Mouse (Mus musculus) liver, embryonic 11.5 days (tissue): ENCODE results near the gene Lrrc40. TPM values are rescaled to one million over a fixed set of nuclear protein-coding genes. Genes with fewer than 3 reads are reported as not detected.
"Not testable (repeated sequence)": the region's sequence is repeated elsewhere in the genome, so short reads cannot be mapped to it uniquely, and the experiment has no call there.

Experiments
- ATAC-seq: fragments of 200-750 bp; cut with Nextera tagmentation; replicated peaks from 2 replicates; pipeline ENCODE4 v1.8.0; 2017; ENCODE audit warnings: moderate number of reproducible peaks, mild to moderate bottlenecking, moderate TSS enrichment, moderate library complexity; ENCODE audit not compliant: low FRiP score
- DNase-seq: peaks from one replicate; pipeline ENCODE4 v3.0.0-alpha.2; 2017; ENCODE audit warnings: low spot score
- H3K27ac ChIP-seq: fragments of 300-500 bp; sonication (generic); 2 replicates; pipeline ENCODE4 v1.5.1; 2014; ENCODE audit warnings: mild to moderate bottlenecking, low read depth, low read length, control low read depth
- H3K27me3 ChIP-seq: fragments of 300-500 bp; sonication (generic); replicated peaks from 2 replicates; pipeline ENCODE4 v1.6.1; 2014; ENCODE audit warnings: low read length, mixed read lengths; ENCODE audit not compliant: control insufficient read depth, insufficient read depth
- H3K36me3 ChIP-seq: fragments of 300-500 bp; sonication (generic); 2 replicates; pipeline ENCODE4 v1.6.1; 2014; ENCODE audit warnings: mild to moderate bottlenecking, low read length, moderate library complexity, mixed read lengths; ENCODE audit not compliant: control insufficient read depth, insufficient read depth
- H3K4me1 ChIP-seq: fragments of 300-500 bp; sonication (generic); replicated peaks from 2 replicates; pipeline ENCODE4 v1.6.1; 2014; ENCODE audit warnings: low read length, mixed read lengths; ENCODE audit not compliant: control insufficient read depth, insufficient read depth
- H3K4me2 ChIP-seq: fragments of 300-500 bp; sonication (generic); 2 replicates; pipeline ENCODE4 v1.6.1; 2014; ENCODE audit warnings: mild to moderate bottlenecking, control low read depth, moderate library complexity
- H3K4me3 ChIP-seq: fragments of 300-500 bp; sonication (generic); 2 replicates; pipeline ENCODE4 v1.5.1; 2014; ENCODE audit warnings: low read depth, low read length, control low read depth
- H3K9ac ChIP-seq: fragments of 300-500 bp; sonication (generic); 2 replicates; pipeline ENCODE4 v1.6.1; 2014; ENCODE audit warnings: low read depth, low read length, control low read depth
- H3K9me3 ChIP-seq: fragments of 300-500 bp; sonication (generic); 2 replicates; pipeline ENCODE4 v1.6.1; 2016; ENCODE audit warnings: low read length, inconsistent platforms, mixed read lengths; ENCODE audit not compliant: control insufficient read depth
- WGBS: fragments of 180-500 bp; shearing (Covaris S2); extraction: QIAGEN DNeasy Blood & Tissue Kit; methylation state at CpG from one replicate; pipeline ENCODE4 v1.1.7; 2014; 5-methylcytosine and 5-hydroxymethylcytosine counted together
- polyA plus RNA-seq: library from polyadenylated mRNA; unstranded; fragments of >200 nt; fragmentation: Nextera tagmentation; extraction: Ambion mirVana; gene quantifications from 2 replicates; pipeline ENCODE4 v1.2.1, GENCODE M21; 2014

Lrrc40 gene
- polyA plus RNA-seq, 1 experiment from 2014 or later: 64.7 TPM

GRCm38 (mm10) chr3:158068613-158069263 lies 32.3 kb downstream of the Lrrc40 start:
- Histone ChIP-seq H3K36me3 (peaks cover 5% of the 10 kb centered on the region; the same call in 1 of the 2 replicates), H3K9ac (no peak overlapping the region), H3K27ac (no peak overlapping the region; the same call in 1 of the 2 replicates), H3K27me3 (no peaks in the 10 kb centered on the region), H3K4me3 (no peak overlapping the region), H3K9me3 (no peaks in the 10 kb centered on the region), H3K4me2 (no peak overlapping the region), H3K4me1 (no peaks in the 10 kb centered on the region)
- ATAC-seq (0 out of 2 replicates have a peak, but pooled peaks have one; percentile 33), DNase-seq (no peak)
- WGBS: 72% methylated on average over 9 of the region's 9 CpGs

DNA sequence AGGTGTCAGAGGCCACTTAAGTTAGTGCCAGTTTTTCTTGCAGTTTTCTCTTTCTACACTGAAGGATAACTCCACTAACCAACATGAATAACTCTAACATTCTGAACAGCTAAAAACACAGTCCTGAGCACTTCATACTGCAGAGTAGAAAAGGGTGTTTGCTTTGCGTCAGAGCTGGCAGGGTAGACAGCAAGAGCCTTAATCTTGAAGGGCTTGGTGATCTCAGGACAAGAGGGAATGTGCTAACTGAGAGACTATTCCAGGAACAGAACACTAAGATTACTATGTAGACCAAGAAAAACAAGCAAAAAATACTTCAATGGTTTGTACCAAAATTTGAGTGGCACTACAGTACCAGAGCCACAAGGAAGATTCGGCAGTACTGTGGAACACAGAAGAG lies 38.5 kb downstream of the Lrrc40 start:
- Histone ChIP-seq H3K4me3 (no peak overlapping the region), H3K9me3 (no peaks in the 10 kb centered on the region), H3K9ac (no peak overlapping the region), H3K4me1 (no peaks in the 10 kb centered on the region), H3K27ac (no peak overlapping the region), H3K27me3 (no peaks in the 10 kb centered on the region), H3K36me3 (no peaks in the 10 kb centered on the region), H3K4me2 (no peak overlapping the region)
- DNase-seq: no peak
- WGBS: 79% methylated on average over 2 of the region's 2 CpGs
- ATAC-seq: no peak

DNA sequence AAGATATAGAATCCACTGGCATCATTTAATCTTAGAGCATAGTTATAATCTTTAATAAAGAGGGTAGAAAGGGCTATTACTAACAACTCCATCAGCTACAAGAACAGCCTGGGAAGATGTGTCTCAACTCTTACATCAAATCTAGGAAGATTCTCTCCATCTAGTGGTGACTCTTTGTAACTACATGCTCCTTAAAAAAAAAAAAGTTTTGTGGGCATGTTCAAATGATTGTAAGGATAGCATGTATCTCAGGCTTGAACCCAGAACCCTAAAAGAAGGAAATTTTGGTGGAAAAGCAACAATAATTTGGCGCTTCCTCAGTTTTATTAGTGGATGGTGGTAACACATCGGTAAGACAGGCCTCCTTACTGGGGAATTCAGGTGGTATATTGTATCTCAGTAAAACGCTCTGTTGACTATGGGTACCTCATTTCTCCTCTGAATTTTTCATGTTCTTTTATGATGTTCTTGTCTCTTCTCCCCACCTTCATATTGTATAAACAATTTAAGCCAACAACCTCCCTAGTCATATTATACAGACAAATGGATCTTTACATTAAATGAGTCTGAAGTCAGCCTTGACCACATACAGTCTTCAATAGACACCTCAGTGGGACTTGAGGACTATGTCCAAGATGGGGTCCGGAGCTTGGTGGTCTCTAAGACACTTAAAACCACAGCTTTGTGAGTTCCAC lies 40.4 kb downstream of the Lrrc40 start:
- no peak overlapping the region for H3K9ac ChIP-seq
- ATAC-seq: no peak
- no peaks in the 10 kb centered on the region for H3K36me3 ChIP-seq
- no peaks in the 10 kb centered on the region for H3K9me3 ChIP-seq
- 36% methylated on average over 4 of the region's 4 CpGs for WGBS
- H3K27ac ChIP-seq: no peak overlapping the region
- H3K4me3 ChIP-seq: no peak overlapping the region
- H3K27me3 ChIP-seq: no peaks in the 10 kb centered on the region
- no peak overlapping the region for H3K4me2 ChIP-seq
- H3K4me1 ChIP-seq: no peaks in the 10 kb centered on the region
- no peak for DNase-seq

DNA sequence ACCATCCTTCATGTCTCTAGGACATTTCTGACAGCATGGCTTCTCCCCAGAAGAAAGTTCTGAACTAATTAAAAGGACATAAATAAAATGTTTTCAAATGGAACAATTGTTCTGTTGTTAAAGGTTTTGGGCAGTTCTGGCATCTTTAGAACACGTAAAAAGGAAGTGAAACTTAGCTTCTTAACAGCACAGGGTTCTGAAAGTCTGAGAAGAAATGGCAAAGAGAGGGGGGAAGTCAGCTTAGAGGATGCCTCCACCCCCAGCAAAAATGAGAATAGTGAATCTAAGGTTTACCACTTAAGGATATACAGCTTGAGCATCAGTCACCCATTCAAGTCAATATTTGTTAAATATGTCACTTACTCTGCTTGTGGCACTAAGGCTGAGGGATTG lies 40.9 kb downstream of the Lrrc40 start:
- no peak for ATAC-seq

GRCm38 (mm10) chr3:158077828-158078227 lies 41.4 kb downstream of the Lrrc40 start:
- WGBS: 72% methylated on average over 5 of the region's 5 CpGs
- DNase-seq (no peak), ATAC-seq (no peak)
- no peak overlapping the region for H3K4me3 ChIP-seq
- H3K9me3 ChIP-seq: no peaks in the 10 kb centered on the region
- no peak overlapping the region for H3K27ac ChIP-seq
- no peaks in the 10 kb centered on the region for H3K27me3 ChIP-seq
- H3K4me1 ChIP-seq: no peaks in the 10 kb centered on the region
- no peak overlapping the region for H3K9ac ChIP-seq
- H3K4me2 ChIP-seq: no peak overlapping the region
- H3K36me3 ChIP-seq: no peaks in the 10 kb centered on the region

More for the DNA sequence above, 40.9 kb downstream of the Lrrc40 start:
- Histone ChIP-seq H3K36me3 (no peaks in the 10 kb centered on the region), H3K27me3 (no peaks in the 10 kb centered on the region), H3K4me3 (no peak overlapping the region), H3K4me2 (no peak overlapping the region), H3K27ac (no peak overlapping the region), H3K9ac (no peak overlapping the region), H3K4me1 (no peaks in the 10 kb centered on the region), H3K9me3 (no peaks in the 10 kb centered on the region)
- DNase-seq: no peak
- 39% methylated on average over 1 of the region's 1 CpGs for WGBS

- Histone ChIP-seq H3K27ac (no peak overlapping the region), H3K9me3 (no peaks in the 10 kb centered on the region), H3K4me1 (no peaks in the 10 kb centered on the region), H3K4me3 (no peak overlapping the region), H3K9ac (no peak overlapping the region), H3K36me3 (no peaks in the 10 kb centered on the region), H3K4me2 (no peak overlapping the region), H3K27me3 (no peaks in the 10 kb centered on the region)
- WGBS: 75% methylated on average over 3 of the region's 3 CpGs
- ATAC-seq (no peak), DNase-seq (no peak)
Observed at GRCm38 (mm10) chr3:158091601-158092000, 55.1 kb downstream of the Lrrc40 start.

DNA sequence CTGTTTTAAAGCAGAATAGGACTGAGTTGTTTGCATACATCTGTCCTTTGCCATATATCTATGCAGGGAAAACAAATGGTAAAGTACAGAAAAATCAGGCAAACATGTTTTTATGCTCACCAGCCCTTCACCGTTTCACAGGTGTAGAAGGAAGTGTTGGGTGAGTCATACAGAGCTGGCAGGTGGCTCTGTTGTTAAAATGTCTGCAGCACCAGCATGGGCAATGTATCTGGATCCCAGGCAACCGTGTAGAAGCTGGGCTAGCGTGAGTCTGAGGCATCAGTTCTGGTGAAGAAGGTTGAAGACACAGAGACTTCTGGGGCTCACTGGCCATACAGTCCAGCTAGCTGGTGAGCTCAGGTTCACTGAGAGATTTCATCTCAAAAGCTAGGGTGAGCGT lies 57.5 kb downstream of the Lrrc40 start:
- Histone ChIP-seq H3K4me3 (no peak overlapping the region), H3K27ac (no peak overlapping the region), H3K4me1 (no peaks in the 10 kb centered on the region), H3K36me3 (no peaks in the 10 kb centered on the region), H3K9ac (no peak overlapping the region), H3K9me3 (no peaks in the 10 kb centered on the region), H3K27me3 (no peaks in the 10 kb centered on the region), H3K4me2 (no peak overlapping the region)
- no peak for ATAC-seq
- no peak for DNase-seq
- 79% methylated on average over 4 of the region's 4 CpGs for WGBS

- not testable (repeated sequence) for ATAC-seq, H3K27me3 ChIP-seq, H3K4me1 ChIP-seq, H3K36me3 ChIP-seq, DNase-seq, H3K4me3 ChIP-seq, H3K27ac ChIP-seq, H3K4me2 ChIP-seq, H3K9me3 ChIP-seq, H3K9ac ChIP-seq
- 75% methylated on average over 8 of the region's 10 CpGs for WGBS
Observed at GRCm38 (mm10) chr3:158102043-158102442, 65.6 kb downstream of the Lrrc40 start.

DNA sequence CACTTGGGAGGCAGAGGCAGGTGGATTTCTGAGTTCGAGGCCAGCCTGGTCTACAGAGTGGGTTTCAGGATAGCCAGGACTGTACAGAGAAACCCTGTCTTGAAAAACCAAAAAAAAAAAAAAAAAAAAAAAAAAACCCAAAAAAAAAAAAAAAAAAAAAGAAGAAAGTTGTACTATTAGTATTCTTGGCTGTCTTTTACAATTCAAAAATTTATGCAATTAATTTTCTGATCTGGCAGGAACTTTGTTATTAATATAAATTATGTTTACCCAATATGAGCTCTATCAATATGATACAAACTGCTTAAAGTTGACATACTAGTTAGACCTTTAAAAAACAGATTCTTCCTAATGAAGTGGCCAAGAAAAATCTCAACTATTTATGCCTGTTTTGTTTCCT lies 66.1 kb downstream of the Lrrc40 start:
- 53% methylated on average over 1 of the region's 1 CpGs for WGBS
- not testable (repeated sequence) for H3K4me2 ChIP-seq, H3K4me1 ChIP-seq, DNase-seq, H3K27me3 ChIP-seq, H3K9me3 ChIP-seq, ATAC-seq, H3K4me3 ChIP-seq, H3K36me3 ChIP-seq, H3K27ac ChIP-seq, H3K9ac ChIP-seq
